Mouse (Mus musculus): ENCODE data around the gene Tfip11. TPM values are rescaled to one million over a fixed set of nuclear protein-coding genes. Genes with fewer than 3 reads are reported as not detected.

Tfip11 gene
- polyA plus RNA-seq, 1 experiment from 2014 or later, result 19.4 TPM

- H3K27ac ChIP-seq (replicated peaks), result no peak overlapping the region
- H3K4me3 ChIP-seq, result no peak overlapping the region
- WGBS, result 77% methylated on average over 16 of the region's 16 CpGs
- ATAC-seq (ENCODE audit: extremely low read depth, insufficient number of reproducible peaks, low FRiP score, low TSS enrichment), result 0 out of 2 replicates have a peak, but pooled peaks have one; percentile 11
- H3K9me3 ChIP-seq, result no peaks in the 10 kb centered on the region
- H3K36me3 ChIP-seq, result peaks cover 53% of the 10 kb centered on the region
- H3K4me1 ChIP-seq, result peaks cover 20% of the 10 kb centered on the region
- no peak overlapping the region for H3K4me2 ChIP-seq
- H3K9ac ChIP-seq, result no peak overlapping the region; the same call in 1 of the 2 replicates
- no peaks in the 10 kb centered on the region for H3K27me3 ChIP-seq (replicated peaks)
These were observed 20.2 kb downstream of the Tfip11 start for GRCm38 (mm10) chr5:112346211-112346965.

- 90% methylated on average over 8 of the region's 8 CpGs for WGBS
- 0 out of 2 replicates have a peak, but pooled peaks cover 3% of the 10 kb centered on the region for H3K4me1 ChIP-seq
- H3K9me3 ChIP-seq, result no peaks in the 10 kb centered on the region
- no peak for ATAC-seq (ENCODE audit: extremely low read depth, insufficient number of reproducible peaks, low FRiP score, low TSS enrichment)
- peaks cover 78% of the 10 kb centered on the region for H3K36me3 ChIP-seq
- no peak overlapping the region for H3K27ac ChIP-seq (replicated peaks)
- no peak overlapping the region for H3K4me2 ChIP-seq
- H3K27me3 ChIP-seq (replicated peaks), result no peaks in the 10 kb centered on the region
- H3K9ac ChIP-seq, result no peak overlapping the region
- H3K4me3 ChIP-seq, result no peak overlapping the region
These were observed 23.0 kb downstream of the Tfip11 start for GRCm38 (mm10) chr5:112349169-112349568.

GRCm38 (mm10) chr5:112355493-112355892 is 29.3 kb downstream of the Tfip11 start:
- Histone ChIP-seq H3K27ac (replicated peaks) (no peak overlapping the region), H3K4me1 (peaks cover 10% of the 10 kb centered on the region), H3K27me3 (replicated peaks) (peaks cover 25% of the 10 kb centered on the region), H3K9ac (no peak overlapping the region), H3K4me2 (no peak overlapping the region), H3K9me3 (no peaks in the 10 kb centered on the region), H3K4me3 (no peak overlapping the region), H3K36me3 (peaks cover 64% of the 10 kb centered on the region)
- WGBS, result 79% methylated on average over 6 of the region's 6 CpGs
- no peak for ATAC-seq (ENCODE audit: extremely low read depth, insufficient number of reproducible peaks, low FRiP score, low TSS enrichment)

GRCm38 (mm10) chr5:112355910-112356309 is 29.8 kb downstream of the Tfip11 start, which contains the start of gene Gm6583:
Gene Gm6583 (minus strand): TSS chr5:112356033.
- WGBS, result 60% methylated on average over 13 of the region's 13 CpGs
- H3K9me3 ChIP-seq, result no peaks in the 10 kb centered on the region
- peaks cover 60% of the 10 kb centered on the region for H3K36me3 ChIP-seq
- H3K4me3 ChIP-seq, result no peak within 1 kb of the TSS
- H3K4me1 ChIP-seq, result peaks cover 10% of the 10 kb centered on the region
- ATAC-seq (ENCODE audit: extremely low read depth, insufficient number of reproducible peaks, low FRiP score, low TSS enrichment), result no peak
- peaks cover 25% of the 10 kb centered on the region for H3K27me3 ChIP-seq (replicated peaks)
- no peak within 1 kb of the TSS for H3K27ac ChIP-seq (replicated peaks)
- no peak within 1 kb of the TSS for H3K4me2 ChIP-seq
- H3K9ac ChIP-seq, result no peak within 1 kb of the TSS

GRCm38 (mm10) chr5:112356322-112356721 is 30.2 kb downstream of the Tfip11 start:
- Histone ChIP-seq H3K27me3 (replicated peaks) (peaks cover 25% of the 10 kb centered on the region), H3K9ac (no peak overlapping the region), H3K4me1 (peaks cover 10% of the 10 kb centered on the region), H3K9me3 (no peaks in the 10 kb centered on the region), H3K36me3 (peaks cover 56% of the 10 kb centered on the region), H3K4me3 (no peak overlapping the region), H3K27ac (replicated peaks) (no peak overlapping the region), H3K4me2 (no peak overlapping the region)
- WGBS, result 78% methylated on average over 9 of the region's 9 CpGs
- ATAC-seq (ENCODE audit: extremely low read depth, insufficient number of reproducible peaks, low FRiP score, low TSS enrichment), result no peak

- 47% methylated on average over 4 of the region's 4 CpGs for WGBS
- Histone ChIP-seq H3K9me3 (no peaks in the 10 kb centered on the region), H3K27me3 (replicated peaks) (peaks cover 25% of the 10 kb centered on the region), H3K27ac (replicated peaks) (no peak overlapping the region), H3K4me1 (peaks cover 10% of the 10 kb centered on the region), H3K36me3 (peaks cover 54% of the 10 kb centered on the region), H3K4me3 (no peak overlapping the region), H3K9ac (no peak overlapping the region), H3K4me2 (no peak overlapping the region)
- no peak for ATAC-seq (ENCODE audit: extremely low read depth, insufficient number of reproducible peaks, low FRiP score, low TSS enrichment)
These were observed 33.4 kb downstream of the Tfip11 start for GRCm38 (mm10) chr5:112359520-112359919.

GRCm38 (mm10) chr5:112360077-112360476 is 33.9 kb downstream of the Tfip11 start:
- peaks cover 25% of the 10 kb centered on the region for H3K27me3 ChIP-seq (replicated peaks)
- H3K4me2 ChIP-seq, result no peak overlapping the region
- no peak overlapping the region for H3K4me3 ChIP-seq
- H3K4me1 ChIP-seq, result peaks cover 10% of the 10 kb centered on the region
- no peaks in the 10 kb centered on the region for H3K9me3 ChIP-seq
- no peak for ATAC-seq (ENCODE audit: extremely low read depth, insufficient number of reproducible peaks, low FRiP score, low TSS enrichment)
- WGBS, result 89% methylated on average over 3 of the region's 3 CpGs
- no peak overlapping the region for H3K27ac ChIP-seq (replicated peaks)
- no peak overlapping the region for H3K9ac ChIP-seq
- peaks cover 54% of the 10 kb centered on the region for H3K36me3 ChIP-seq

GRCm38 (mm10) chr5:112364184-112364797 is 38.1 kb downstream of the Tfip11 start:
- Histone ChIP-seq H3K4me2 (no peak overlapping the region), H3K27ac (replicated peaks) (no peak overlapping the region), H3K4me3 (no peak overlapping the region), H3K9me3 (no peaks in the 10 kb centered on the region), H3K9ac (no peak overlapping the region), H3K27me3 (replicated peaks) (no peaks in the 10 kb centered on the region), H3K36me3 (peaks cover 69% of the 10 kb centered on the region), H3K4me1 (peaks cover 5% of the 10 kb centered on the region; the same call in 1 of the 2 replicates)
- 74% methylated on average over 10 of the region's 10 CpGs for WGBS
- ATAC-seq (ENCODE audit: extremely low read depth, insufficient number of reproducible peaks, low FRiP score, low TSS enrichment), result no peak

GRCm38 (mm10) chr5:112366879-112367278 is 40.7 kb downstream of the Tfip11 start:
- H3K27ac ChIP-seq (replicated peaks), result no peak overlapping the region
- no peaks in the 10 kb centered on the region for H3K4me1 ChIP-seq
- WGBS, result 93% methylated on average over 6 of the region's 6 CpGs
- H3K9me3 ChIP-seq, result no peaks in the 10 kb centered on the region
- peaks cover 91% of the 10 kb centered on the region for H3K36me3 ChIP-seq
- no peak overlapping the region for H3K9ac ChIP-seq
- no peaks in the 10 kb centered on the region for H3K27me3 ChIP-seq (replicated peaks)
- no peak for ATAC-seq (ENCODE audit: extremely low read depth, insufficient number of reproducible peaks, low FRiP score, low TSS enrichment)
- H3K4me2 ChIP-seq, result no peak overlapping the region
- no peak overlapping the region for H3K4me3 ChIP-seq

- Histone ChIP-seq H3K9ac (no peak overlapping the region), H3K36me3 (peaks cover 91% of the 10 kb centered on the region), H3K9me3 (no peaks in the 10 kb centered on the region), H3K27ac (replicated peaks) (no peak overlapping the region), H3K4me1 (no peaks in the 10 kb centered on the region), H3K4me2 (no peak overlapping the region), H3K27me3 (replicated peaks) (no peaks in the 10 kb centered on the region), H3K4me3 (no peak overlapping the region)
- 82% methylated on average over 4 of the region's 4 CpGs for WGBS
- ATAC-seq (ENCODE audit: extremely low read depth, insufficient number of reproducible peaks, low FRiP score, low TSS enrichment), result no peak
These were observed 41.2 kb downstream of the Tfip11 start for GRCm38 (mm10) chr5:112367338-112367737.

GRCm38 (mm10) chr5:112367929-112368328 is 41.8 kb downstream of the Tfip11 start:
- H3K9me3 ChIP-seq, result no peaks in the 10 kb centered on the region
- ATAC-seq (ENCODE audit: extremely low read depth, insufficient number of reproducible peaks, low FRiP score, low TSS enrichment), result no peak
- no peaks in the 10 kb centered on the region for H3K4me1 ChIP-seq
- WGBS, result 76% methylated on average over 12 of the region's 12 CpGs
- H3K9ac ChIP-seq, result no peak overlapping the region
- H3K4me2 ChIP-seq, result no peak overlapping the region
- H3K4me3 ChIP-seq, result no peak overlapping the region
- no peaks in the 10 kb centered on the region for H3K27me3 ChIP-seq (replicated peaks)
- H3K27ac ChIP-seq (replicated peaks), result no peak overlapping the region
- peaks cover 92% of the 10 kb centered on the region for H3K36me3 ChIP-seq

Data from heart, embryonic 13.5 days (tissue).